Mouse (Mus musculus) midbrain, embryonic 11.5 days (tissue): ENCODE data around the gene Tspan5. TPM values are rescaled to one million over a fixed set of nuclear protein-coding genes. Genes with fewer than 3 reads are reported as not detected.
A peak's percentile ranks its signal among the peaks of the same experiment; 100 is the strongest.

Source experiments
- ATAC-seq: fragments of 200-750 bp; cut with Nextera tagmentation; 2 replicates; pipeline ENCODE4 v1.8.0; 2017; ENCODE audit warnings: moderate TSS enrichment, moderate library complexity; ENCODE audit not compliant: low FRiP score
- DNase-seq: peaks from one replicate; pipeline ENCODE4 v3.0.0; 2015; ENCODE audit warnings: low spot score; ENCODE audit errors: missing footprints
- H3K27ac ChIP-seq: fragments of 300-500 bp; sonication (generic); 2 replicates; pipeline ENCODE4 v1.5.1; 2014; ENCODE audit warnings: low read depth, low read length
- H3K27me3 ChIP-seq: fragments of 300-500 bp; sonication (generic); 2 replicates; pipeline ENCODE4 v1.6.1; 2014; ENCODE audit warnings: mild to moderate bottlenecking, low read length, moderate library complexity, mixed read lengths; ENCODE audit not compliant: control insufficient read depth, insufficient read depth
- H3K36me3 ChIP-seq: fragments of 300-500 bp; sonication (generic); 2 replicates; pipeline ENCODE4 v1.6.1; 2014; ENCODE audit warnings: mild to moderate bottlenecking, low read length, moderate library complexity, mixed read lengths; ENCODE audit not compliant: control insufficient read depth, insufficient read depth
- H3K4me1 ChIP-seq: fragments of 300-500 bp; sonication (generic); 2 replicates; pipeline ENCODE4 v1.6.1; 2014; ENCODE audit warnings: low read length; ENCODE audit not compliant: control insufficient read depth, insufficient read depth
- H3K4me2 ChIP-seq: fragments of 300-500 bp; sonication (generic); 2 replicates; pipeline ENCODE4 v1.6.1; 2014; ENCODE audit warnings: mild to moderate bottlenecking, moderate library complexity
- H3K4me3 ChIP-seq: fragments of 300-500 bp; sonication (generic); 2 replicates; pipeline ENCODE4 v1.5.1; 2014; ENCODE audit warnings: low read depth, low read length
- H3K9ac ChIP-seq: fragments of 300-500 bp; sonication (generic); 2 replicates; pipeline ENCODE4 v1.6.1; 2014; ENCODE audit warnings: low read length
- H3K9me3 ChIP-seq: fragments of 300-500 bp; sonication (generic); 2 replicates; pipeline ENCODE4 v1.6.1; 2016; ENCODE audit warnings: low read length; ENCODE audit not compliant: control insufficient read depth
- WGBS: fragments of 180-500 bp; shearing (Covaris S2); extraction: QIAGEN DNeasy Blood & Tissue Kit; methylation state at CpG from one replicate; pipeline ENCODE4 v1.1.7; 2014; 5-methylcytosine and 5-hydroxymethylcytosine counted together
- polyA plus RNA-seq: library from polyadenylated mRNA; unstranded; fragments of >200 nt; fragmentation: Nextera tagmentation; extraction: Ambion mirVana; gene quantifications from 2 replicates; pipeline ENCODE4 v1.2.1, GENCODE M21; 2014

Gene Tspan5
- 46.6 and 48.6 TPM in 2 replicates for polyA plus RNA-seq

DNA sequence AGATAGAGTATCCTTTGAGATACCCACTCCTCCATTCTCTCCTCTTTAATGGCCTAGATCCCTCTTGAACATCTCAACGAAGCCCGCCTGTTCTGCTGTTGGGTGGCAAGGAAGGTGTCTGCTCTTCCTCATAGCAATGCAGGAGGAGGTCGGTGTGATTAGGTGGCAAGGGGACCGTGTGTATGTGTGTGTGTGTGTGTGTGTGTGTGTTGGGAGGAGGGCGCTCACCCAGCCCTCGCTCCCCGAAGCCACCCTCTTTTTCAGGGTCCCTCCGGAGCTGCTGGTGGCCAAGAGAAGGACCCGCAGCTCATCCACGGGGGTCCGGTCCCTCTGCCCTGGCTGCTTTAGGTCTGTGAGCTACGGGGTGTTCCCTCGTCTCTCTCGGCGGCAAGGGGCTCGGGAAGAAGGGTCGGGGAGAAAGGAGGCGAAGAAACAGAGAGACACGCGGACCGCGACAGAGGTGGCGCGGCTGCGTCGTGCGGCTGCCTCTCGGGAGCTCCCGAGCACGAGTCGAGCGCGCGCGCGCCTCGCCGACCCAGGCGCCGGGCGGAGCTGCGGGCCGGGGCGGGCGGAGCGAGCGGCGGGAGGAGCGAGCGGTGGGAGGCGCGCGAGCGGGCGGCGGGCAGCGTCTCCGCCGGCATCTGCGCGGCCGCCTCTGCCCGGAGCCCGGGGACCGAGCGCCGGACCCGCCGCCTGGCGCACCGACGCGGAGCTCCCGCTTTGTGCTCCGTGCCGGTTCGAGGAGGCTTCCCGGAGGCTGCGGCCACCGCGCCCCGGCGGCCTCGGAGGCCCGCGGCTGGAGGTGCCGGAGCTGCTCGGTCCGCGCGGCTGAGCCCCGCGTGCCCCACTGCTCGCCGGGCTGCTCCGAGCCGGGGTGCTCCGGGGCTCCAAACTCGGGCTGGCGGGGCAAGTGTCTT, at the start of gene Tspan5:
Gene Tspan5, plus strand, starts transcription at position 547 of the 917 bp plus-strand sequence.
- peak within 1 kb of the TSS; percentile 94 for H3K9ac ChIP-seq
- DNase-seq, result peak; percentile 97
- peak; percentile 86 for ATAC-seq
- peak within 1 kb of the TSS; percentile 82 for H3K4me3 ChIP-seq
- no peaks in the 10 kb centered on the region for H3K36me3 ChIP-seq
- H3K27me3 ChIP-seq, result peaks cover 8% of the 10 kb centered on the region; the same call in 1 of the 2 replicates
- H3K27ac ChIP-seq, result peak within 1 kb of the TSS; percentile 82
- H3K4me1 ChIP-seq, result no peaks in the 10 kb centered on the region; the same call in 1 of the 2 replicates
- no peaks in the 10 kb centered on the region for H3K9me3 ChIP-seq
- peak within 1 kb of the TSS; percentile 78 for H3K4me2 ChIP-seq
- under 1% methylated on average over 93 of the region's 100 CpGs for WGBS

DNA sequence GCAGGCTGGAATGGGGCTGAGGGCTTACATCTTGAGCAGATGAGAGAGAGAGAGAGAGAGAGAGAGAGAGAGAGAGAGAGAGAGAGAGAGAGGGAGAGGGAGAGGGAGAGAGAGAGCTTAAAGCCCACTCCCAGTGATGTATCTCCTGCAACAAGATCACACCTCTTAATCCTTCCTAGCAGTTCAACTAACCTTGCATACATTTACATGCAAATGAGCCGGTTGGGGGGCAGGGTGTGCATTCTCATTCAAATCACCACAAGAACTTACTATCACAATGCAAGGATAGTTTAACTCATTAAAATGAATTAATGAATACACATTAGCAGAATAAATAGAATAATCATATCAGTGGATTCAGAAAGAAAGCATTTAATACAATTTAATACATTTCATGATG, 49.7 kb upstream of the Tspan5 start:
- 3% methylated on average over 1 of the region's 1 CpGs for WGBS
- Histone ChIP-seq H3K4me1 (no peaks in the 10 kb centered on the region), H3K4me2 (no peak overlapping the region), H3K9ac (no peak overlapping the region), H3K36me3 (no peaks in the 10 kb centered on the region), H3K4me3 (no peak overlapping the region), H3K9me3 (no peaks in the 10 kb centered on the region), H3K27ac (no peak overlapping the region), H3K27me3 (no peaks in the 10 kb centered on the region)
- DNase-seq (peak; percentile 60), ATAC-seq (peak; percentile 44; the same call in 1 of the 2 replicates)

DNA sequence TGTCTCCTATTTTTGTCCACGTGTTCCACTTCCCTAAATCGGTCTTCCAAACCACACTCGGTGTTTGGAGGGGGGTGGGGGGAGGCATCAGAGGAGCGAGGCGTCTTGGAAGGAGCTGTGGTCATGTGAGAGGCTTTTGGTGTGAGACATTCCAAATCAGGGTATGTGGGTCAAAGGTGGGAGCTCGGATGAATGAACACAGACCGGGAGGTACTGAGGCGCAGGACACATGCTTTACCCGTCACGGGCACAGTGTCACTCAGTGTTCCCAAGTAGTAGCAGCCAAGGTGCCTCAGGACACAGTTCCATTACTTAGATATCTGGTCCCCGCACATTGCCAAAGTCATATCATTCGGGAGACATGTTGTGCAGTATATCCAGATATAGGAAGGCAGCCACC, 38.6 kb upstream of the Tspan5 start:
- Histone ChIP-seq H3K9me3 (no peaks in the 10 kb centered on the region), H3K4me2 (no peak overlapping the region), H3K9ac (no peak overlapping the region), H3K4me3 (no peak overlapping the region), H3K36me3 (no peaks in the 10 kb centered on the region), H3K27me3 (no peaks in the 10 kb centered on the region), H3K4me1 (0 out of 2 replicates have a peak, but pooled peaks cover 3% of the 10 kb centered on the region), H3K27ac (no peak overlapping the region)
- ATAC-seq, result no peak
- DNase-seq, result no peak
- 85% methylated on average over 12 of the region's 12 CpGs for WGBS

DNA sequence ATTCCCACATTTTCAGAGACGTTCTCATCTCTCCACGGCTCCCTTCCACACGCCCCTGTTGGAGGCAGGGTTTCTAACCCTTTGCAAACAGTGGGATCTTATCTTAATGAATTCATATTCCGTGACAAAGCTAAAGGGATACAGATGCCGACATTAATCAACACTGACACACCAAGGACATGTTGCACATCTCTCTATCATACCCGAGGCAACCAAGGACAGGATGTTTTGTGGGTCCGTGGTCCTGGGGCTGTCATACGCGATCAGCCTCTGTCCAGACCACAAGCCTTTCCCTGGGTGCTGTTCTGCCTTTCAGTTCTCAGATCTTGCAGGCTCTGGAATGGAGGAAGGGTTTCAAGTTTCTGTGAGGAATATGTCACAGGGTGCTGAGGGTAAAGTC, 37.5 kb upstream of the Tspan5 start:
- no peak overlapping the region for H3K27ac ChIP-seq
- no peak for ATAC-seq
- WGBS, result 85% methylated on average over 9 of the region's 9 CpGs
- H3K4me2 ChIP-seq, result no peak overlapping the region
- no peaks in the 10 kb centered on the region for H3K9me3 ChIP-seq
- peak; percentile 56 for DNase-seq
- 0 out of 2 replicates have a peak, but pooled peaks cover 3% of the 10 kb centered on the region for H3K4me1 ChIP-seq
- H3K36me3 ChIP-seq, result no peaks in the 10 kb centered on the region
- no peaks in the 10 kb centered on the region for H3K27me3 ChIP-seq
- H3K4me3 ChIP-seq, result no peak overlapping the region
- no peak overlapping the region for H3K9ac ChIP-seq

DNA sequence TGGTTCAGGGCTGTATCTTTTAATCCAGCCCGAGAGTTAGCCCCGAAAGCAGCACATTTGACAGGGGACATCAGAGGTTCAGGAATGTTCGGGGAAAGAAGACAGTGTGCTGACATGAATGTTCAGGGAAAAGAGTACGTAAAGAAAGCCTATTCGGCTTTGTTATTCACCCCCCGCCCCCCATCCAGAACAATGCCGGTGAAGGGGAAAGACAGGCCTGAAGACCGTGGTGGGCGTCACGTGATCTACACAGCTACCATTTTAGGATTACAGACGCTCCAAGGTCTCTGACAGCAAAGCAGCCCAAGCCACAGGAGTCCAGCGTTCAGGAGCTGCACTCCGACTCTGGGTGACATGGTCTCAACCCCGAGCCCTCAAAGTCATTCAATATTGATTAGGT, 36.1 kb upstream of the Tspan5 start:
- peak overlapping the region; percentile 16; the same call in 1 of the 2 replicates for H3K4me2 ChIP-seq
- H3K4me1 ChIP-seq, result 0 out of 2 replicates have a peak, but pooled peaks cover 3% of the 10 kb centered on the region
- 58% methylated on average over 14 of the region's 14 CpGs for WGBS
- no peak overlapping the region for H3K9ac ChIP-seq
- DNase-seq, result peak; percentile 88
- no peaks in the 10 kb centered on the region for H3K36me3 ChIP-seq
- H3K27ac ChIP-seq, result no peak overlapping the region
- no peaks in the 10 kb centered on the region for H3K27me3 ChIP-seq
- no peaks in the 10 kb centered on the region for H3K9me3 ChIP-seq
- H3K4me3 ChIP-seq, result no peak overlapping the region
- ATAC-seq, result peak; percentile 54

DNA sequence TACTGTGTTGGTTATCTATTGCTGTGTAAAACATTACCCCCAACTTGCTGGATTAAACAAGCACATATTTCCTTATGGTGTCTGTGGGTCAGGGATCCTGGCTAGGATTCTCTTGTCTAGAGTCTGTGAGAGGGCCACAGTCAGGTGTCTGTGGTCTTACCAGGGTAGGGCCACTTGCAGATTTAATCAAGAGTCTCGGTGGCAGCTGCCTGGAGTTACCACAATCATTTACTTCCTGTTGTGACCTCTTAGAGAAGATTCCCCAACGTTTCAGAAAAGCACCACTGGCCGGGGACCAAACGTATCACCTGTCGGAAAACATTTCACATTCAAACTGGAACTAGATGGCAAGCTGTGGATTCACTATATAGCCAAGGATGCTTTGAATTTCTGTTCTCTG, 32.8 kb upstream of the Tspan5 start:
- H3K4me2 ChIP-seq, result no peak overlapping the region
- H3K36me3 ChIP-seq, result no peaks in the 10 kb centered on the region
- H3K27me3 ChIP-seq, result no peaks in the 10 kb centered on the region
- no peak overlapping the region for H3K9ac ChIP-seq
- DNase-seq (peak; percentile 75), ATAC-seq (no peak)
- no peak overlapping the region for H3K27ac ChIP-seq
- no peaks in the 10 kb centered on the region for H3K9me3 ChIP-seq
- WGBS, result 83% methylated on average over 5 of the region's 5 CpGs
- 0 out of 2 replicates have a peak, but pooled peaks cover 3% of the 10 kb centered on the region for H3K4me1 ChIP-seq
- H3K4me3 ChIP-seq, result no peak overlapping the region

DNA sequence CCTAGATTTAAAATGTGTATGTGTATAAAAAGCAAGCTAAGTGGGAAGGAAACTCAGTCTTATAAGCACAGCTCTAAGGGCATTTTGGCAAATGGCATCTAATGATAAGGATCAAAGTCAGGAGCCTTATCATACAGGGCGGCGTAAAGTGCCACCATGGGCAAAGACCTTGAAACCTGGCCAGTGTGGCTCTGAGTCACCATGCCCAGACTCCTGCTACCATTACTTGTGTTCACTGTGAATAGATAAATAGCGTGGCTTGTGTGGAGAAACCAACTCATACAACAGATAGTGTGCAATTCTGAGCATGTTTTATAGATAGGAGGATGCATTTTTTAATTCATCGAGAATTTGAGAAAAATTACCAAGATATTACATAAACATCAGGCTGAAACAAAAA, 30.0 kb upstream of the Tspan5 start:
- Histone ChIP-seq H3K4me2 (no peak overlapping the region), H3K4me3 (no peak overlapping the region), H3K27ac (no peak overlapping the region), H3K27me3 (no peaks in the 10 kb centered on the region), H3K4me1 (no peaks in the 10 kb centered on the region), H3K9ac (no peak overlapping the region), H3K36me3 (no peaks in the 10 kb centered on the region), H3K9me3 (no peaks in the 10 kb centered on the region)
- WGBS, result 90% methylated on average over 4 of the region's 4 CpGs
- DNase-seq (peak; percentile 60), ATAC-seq (no peak)

DNA sequence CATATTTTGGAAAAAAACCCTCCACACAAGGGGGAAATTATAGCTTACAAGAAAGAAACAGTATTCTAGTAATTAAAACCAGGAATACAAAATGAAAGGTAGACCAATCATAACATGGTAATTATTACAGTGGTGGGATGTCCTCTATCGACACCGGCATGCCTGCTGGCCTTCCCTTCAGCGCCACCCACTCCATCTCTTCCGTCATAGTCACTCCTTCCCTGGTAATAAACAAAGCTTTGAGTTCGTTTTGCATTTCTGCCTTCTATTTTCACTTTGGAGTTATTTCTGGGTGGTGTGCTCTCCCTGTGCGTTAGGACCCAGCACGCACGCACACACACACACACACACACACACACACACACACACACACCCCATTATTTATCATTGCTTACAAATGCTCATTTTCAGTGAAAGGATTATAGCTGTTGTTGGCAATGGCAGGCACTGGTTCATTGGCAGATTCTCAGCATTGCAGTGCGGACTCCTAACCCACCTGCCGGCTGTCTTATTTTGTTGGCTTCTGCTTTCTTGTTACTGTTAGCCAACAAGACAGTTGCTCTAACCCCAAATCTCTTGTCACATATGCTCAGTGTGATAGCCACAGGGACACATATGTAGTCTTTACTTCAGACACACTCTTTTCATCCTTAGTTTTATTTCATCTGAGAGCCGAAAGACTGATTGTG, 29.4 kb upstream of the Tspan5 start:
- no peaks in the 10 kb centered on the region for H3K36me3 ChIP-seq
- ATAC-seq (no peak), DNase-seq (peak; percentile 21)
- H3K9ac ChIP-seq, result no peak overlapping the region
- H3K27me3 ChIP-seq, result no peaks in the 10 kb centered on the region
- WGBS, result 94% methylated on average over 11 of the region's 11 CpGs
- H3K4me1 ChIP-seq, result no peaks in the 10 kb centered on the region
- no peak overlapping the region for H3K4me3 ChIP-seq
- H3K9me3 ChIP-seq, result no peaks in the 10 kb centered on the region
- no peak overlapping the region for H3K27ac ChIP-seq
- no peak overlapping the region for H3K4me2 ChIP-seq

DNA sequence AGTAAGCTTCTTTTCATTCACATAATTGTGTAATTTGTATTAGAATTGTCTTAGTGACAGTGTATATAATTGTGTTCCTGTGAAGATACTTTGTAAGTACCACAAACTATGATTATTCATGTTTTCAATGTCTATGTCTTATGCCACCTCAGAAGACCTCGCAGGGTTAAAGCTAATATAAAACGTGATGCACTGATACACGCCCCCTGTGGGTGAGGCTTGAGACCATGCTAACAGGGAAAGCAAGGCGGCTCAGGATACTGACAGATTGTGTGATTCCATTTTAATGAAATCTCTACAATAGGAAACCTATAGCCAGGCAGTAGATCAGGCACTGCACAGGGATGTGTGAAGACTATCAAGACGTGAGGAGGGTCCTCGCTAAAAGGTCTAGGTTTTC, 28.9 kb upstream of the Tspan5 start:
- 59% methylated on average over 6 of the region's 6 CpGs for WGBS
- H3K27ac ChIP-seq, result no peak overlapping the region
- ATAC-seq, result no peak

More for the DNA sequence above, 28.9 kb upstream of the Tspan5 start:
- Histone ChIP-seq H3K36me3 (no peaks in the 10 kb centered on the region), H3K9me3 (no peaks in the 10 kb centered on the region), H3K27me3 (no peaks in the 10 kb centered on the region), H3K4me3 (no peak overlapping the region), H3K4me2 (no peak overlapping the region), H3K4me1 (no peaks in the 10 kb centered on the region), H3K9ac (no peak overlapping the region)
- peak; percentile 81 for DNase-seq
